Mouse (Mus musculus) CH12.LX (cell line): ENCODE measurements around the gene Hck.

ENCODE experiments used
- MAX ChIP-seq: IDR thresholded peaks from 2 replicates; pipeline ENCODE4 v1.6.1; 2011; ENCODE audit warnings: low read length, improper control_type of control experiment
- USF1 ChIP-seq: IDR thresholded peaks from 2 replicates; pipeline ENCODE4 v1.6.1; 2014; ENCODE audit warnings: low read depth, mild to moderate bottlenecking, inconsistent platforms, low read length, improper control_type of control experiment

- no peak for TF ChIP-seq USF1
- TF ChIP-seq MAX: no peak
Observed at GRCm38 (mm10) chr2:153136211-153136610, 27.9 kb downstream of the Hck start.
